ENCODE assay signal across 12 mouse cellular contexts in the genomic region with DNA sequence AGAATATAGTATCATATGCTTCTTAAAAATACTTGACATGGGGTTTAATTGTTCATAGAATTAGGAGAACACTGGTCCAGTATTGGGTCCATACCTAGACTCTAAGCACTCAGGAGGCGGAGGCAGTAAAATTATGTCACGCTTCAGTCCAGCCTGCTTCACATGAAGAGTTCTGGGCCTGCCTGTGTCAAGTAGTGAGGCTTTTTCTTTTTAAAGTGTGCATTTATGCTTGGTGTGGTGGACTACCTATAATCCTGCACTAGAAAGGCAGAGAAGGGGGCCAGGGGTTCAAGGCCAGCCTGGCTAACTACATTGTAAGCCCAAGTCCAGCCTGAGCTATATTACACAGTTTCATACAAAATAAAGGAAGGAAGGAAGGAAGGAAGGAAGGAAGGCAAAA. TPM values are rescaled to one million over a fixed set of nuclear protein-coding genes. Genes with fewer than 3 reads are reported as not detected.
DNase-seq lines count a peak whose midpoint lies in the region; ATAC-seq and TF ChIP-seq lines count a peak whose summit lies in the region.
"Had no signal": no experiment of that assay in that cellular context is flagged by ENCODE, and none has a peak within 500 bp of the region (broad histone marks: within the 10 kb centered on the region; RNA-seq: fewer than 3 reads in every experiment).

No protein-coding gene starts in this region.

- no peaks in the 10 kb centered on the region for H3K36me3 ChIP-seq in hindbrain, embryonic 11.5 days (ENCODE audit: control insufficient read depth, insufficient read depth, low read length)
- no peaks in the 10 kb centered on the region for H3K36me3 ChIP-seq in hindbrain, postnatal 0 days (ENCODE audit: insufficient read depth, low read length)
- no peaks in the 10 kb centered on the region for H3K36me3 ChIP-seq in embryonic facial prominence, embryonic 11.5 days (replicated peaks; ENCODE audit: control insufficient read depth, insufficient read depth, low read depth, low read length)
- H3K36me3 ChIP-seq in limb, embryonic 12.5 days, result peaks cover 7% of the 10 kb centered on the region

- no peak for TF ChIP-seq CTCF in hindbrain, postnatal 0 days (IDR thresholded peaks at IDR 0.05; ENCODE audit: low read depth)

- H3K27ac ChIP-seq in hindbrain, embryonic 11.5 days (ENCODE audit: low read depth, low read length), result no peak overlapping the region
- no peak overlapping the region for H3K27ac ChIP-seq in hindbrain, postnatal 0 days
- H3K27ac ChIP-seq in embryonic facial prominence, embryonic 11.5 days (replicated peaks; ENCODE audit: low read depth, low read length), result no peak overlapping the region
- peak overlapping the region; percentile 86 for H3K27ac ChIP-seq in limb, embryonic 12.5 days

- H3K27me3 ChIP-seq in hindbrain, embryonic 11.5 days (ENCODE audit: control insufficient read depth, insufficient read depth, low read length), result peaks cover 10% of the 10 kb centered on the region
- peaks cover 9% of the 10 kb centered on the region; the same call in 1 of the 2 replicates for H3K27me3 ChIP-seq in hindbrain, postnatal 0 days (ENCODE audit: insufficient read depth, low read length)
- no peaks in the 10 kb centered on the region for H3K27me3 ChIP-seq in embryonic facial prominence, embryonic 11.5 days (ENCODE audit: control insufficient read depth, insufficient read depth, low read length)
- H3K27me3 ChIP-seq in limb, embryonic 12.5 days, result no peaks in the 10 kb centered on the region

- H3K4me3 ChIP-seq in hindbrain, embryonic 11.5 days (ENCODE audit: low read depth, low read length), result 0 out of 2 replicates have a peak overlapping the region, but pooled peaks have one; percentile 12
- H3K4me3 ChIP-seq in hindbrain, postnatal 0 days (ENCODE audit: low read length), result no peak overlapping the region
- peak overlapping the region; percentile 42 for H3K4me3 ChIP-seq in embryonic facial prominence, embryonic 11.5 days (ENCODE audit: low read depth, low read length)
- H3K4me3 ChIP-seq in limb, embryonic 12.5 days (replicated peaks), result peak overlapping the region; percentile 59

- H3K9ac ChIP-seq in hindbrain, embryonic 11.5 days (ENCODE audit: low read depth, low read length), result no peak overlapping the region
- H3K9ac ChIP-seq in hindbrain, postnatal 0 days (replicated peaks; ENCODE audit: low read length), result no peak overlapping the region
- H3K9ac ChIP-seq in embryonic facial prominence, embryonic 11.5 days (replicated peaks; ENCODE audit: low read length), result peak overlapping the region; percentile 38
- H3K9ac ChIP-seq in limb, embryonic 12.5 days (replicated peaks), result peak overlapping the region; percentile 77
- H3K9ac ChIP-seq: forebrain, postnatal 0 days had no signal

- WGBS in hindbrain, embryonic 11.5 days, result 76% methylated on average over 2 of the region's 2 CpGs
- 91% methylated on average over 2 of the region's 2 CpGs for WGBS in hindbrain, postnatal 0 days
- WGBS in embryonic facial prominence, embryonic 11.5 days, result 49% methylated on average over 2 of the region's 2 CpGs
- 28% methylated on average over 2 of the region's 2 CpGs for WGBS in limb, embryonic 12.5 days

- DNase-seq in hindbrain, embryonic 11.5 days (ENCODE audit: low spot score), result no peak
- no peak for DNase-seq in hindbrain, postnatal 0 days (ENCODE audit: low spot score)
- peak; percentile 19 for DNase-seq in 3T3-L1 (ENCODE audit: low read depth, low spot score)
- DNase-seq in embryonic facial prominence, embryonic 11.5 days (ENCODE audit: low spot score), result peak; percentile 30
- no peak for DNase-seq in thymus, postnatal 36 days
- DNase-seq: adrenal gland, postnatal 14 days; cerebellum, postnatal 25 days; forebrain, postnatal 0 days; kidney, adult 9 months had no signal

- H3K4me2 ChIP-seq in hindbrain, embryonic 11.5 days (replicated peaks; ENCODE audit: low read depth, low read length), result no peak overlapping the region
- no peak overlapping the region for H3K4me2 ChIP-seq in hindbrain, postnatal 0 days (ENCODE audit: low read depth, low read length)
- H3K4me2 ChIP-seq in embryonic facial prominence, embryonic 11.5 days (ENCODE audit: low read depth, low read length), result no peak overlapping the region; the same call in 1 of the 2 replicates
- H3K4me2 ChIP-seq in limb, embryonic 12.5 days, result peak overlapping the region; percentile 76

- H3K4me1 ChIP-seq in hindbrain, embryonic 11.5 days (replicated peaks; ENCODE audit: control insufficient read depth, insufficient read depth, low read length), result peaks cover 2% of the 10 kb centered on the region; the same call in 1 of the 2 replicates
- H3K4me1 ChIP-seq in hindbrain, postnatal 0 days (ENCODE audit: insufficient read depth, low read length), result 0 out of 2 replicates have a peak, but pooled peaks cover 4% of the 10 kb centered on the region
- H3K4me1 ChIP-seq in embryonic facial prominence, embryonic 11.5 days (ENCODE audit: control insufficient read depth, insufficient read depth, low read length), result no peaks in the 10 kb centered on the region
- H3K4me1 ChIP-seq in limb, embryonic 12.5 days (replicated peaks), result peaks cover 11% of the 10 kb centered on the region

- no peak for ATAC-seq in hindbrain, embryonic 11.5 days (ENCODE audit: low FRiP score)
- ATAC-seq in hindbrain, postnatal 0 days, result no peak
- ATAC-seq in embryonic facial prominence, embryonic 11.5 days (replicated peaks; ENCODE audit: insufficient number of reproducible peaks, low FRiP score, low TSS enrichment, low read depth), result no peak
- ATAC-seq in limb, embryonic 12.5 days (ENCODE audit: insufficient number of reproducible peaks, insufficient read depth, low FRiP score, low TSS enrichment, low read depth), result no peak
- no peak for ATAC-seq in activated CD4-positive, CD25-positive, alpha-beta regulatory T cell, adult 4 months
- ATAC-seq in CD4-positive, CD25-positive, alpha-beta regulatory T cell, adult 4 months, result no peak
- ATAC-seq: forebrain, postnatal 0 days had no signal

- H3K9me3 ChIP-seq in hindbrain, embryonic 11.5 days (ENCODE audit: control insufficient read depth, low read length), result no peaks in the 10 kb centered on the region
- H3K9me3 ChIP-seq in hindbrain, postnatal 0 days (ENCODE audit: low read length), result no peaks in the 10 kb centered on the region
- H3K9me3 ChIP-seq in embryonic facial prominence, embryonic 11.5 days (replicated peaks; ENCODE audit: control insufficient read depth, low read length), result no peaks in the 10 kb centered on the region
- H3K9me3 ChIP-seq in limb, embryonic 12.5 days, result no peaks in the 10 kb centered on the region

RNA-seq across cellular contexts. Expression of a gene that starts 1.8 kb away (rescaled TPM):
- 15.6 and 22.5 TPM in 2 replicates for polyA plus RNA-seq in hindbrain, embryonic 11.5 days (2014; fragmentation: Nextera tagmentation; extraction: Ambion mirVana)
- total RNA-seq in hindbrain, postnatal 0 days (2014; rRNA removed), result 2.6 and 4.6 TPM in 2 replicates
- 2.5 and 3.1 TPM in 2 replicates for polyA plus RNA-seq in hindbrain, postnatal 0 days (2015; fragmentation: Nextera tagmentation; extraction: Ambion mirVana)
- 40.2 and 42.3 TPM in 2 replicates for polyA plus RNA-seq in embryonic facial prominence, embryonic 11.5 days (2014; fragmentation: Nextera tagmentation; extraction: Ambion mirVana)
- polyA plus RNA-seq in limb, embryonic 12.5 days (2016; fragmentation: Nextera tagmentation; extraction: Ambion mirVana), result 62.3 and 67.7 TPM in 2 replicates
- under 1 TPM in 1 of 2 experiments, not detected in 1; 0.29 TPM for polyA plus RNA-seq in activated CD4-positive, CD25-positive, alpha-beta regulatory T cell, adult 4 months (2017; shearing (Covaris generic))
- under 1 TPM in 1 of 2 experiments, not detected in 1; 0.15 TPM for polyA plus RNA-seq in CD4-positive, CD25-positive, alpha-beta regulatory T cell, adult 4 months (2017; shearing (Covaris generic))

RNA-seq across cellular contexts. Expression of a gene that starts 38.2 kb away (rescaled TPM):
- polyA plus RNA-seq in hindbrain, embryonic 11.5 days (2014; fragmentation: Nextera tagmentation; extraction: Ambion mirVana), result 46.1 and 52.0 TPM in 2 replicates
- total RNA-seq in hindbrain, postnatal 0 days (2014; rRNA removed), result 9.4 and 13.3 TPM in 2 replicates
- 38.7 and 39.9 TPM in 2 replicates for polyA plus RNA-seq in hindbrain, postnatal 0 days (2015; fragmentation: Nextera tagmentation; extraction: Ambion mirVana)
- polyA plus RNA-seq in embryonic facial prominence, embryonic 11.5 days (2014; fragmentation: Nextera tagmentation; extraction: Ambion mirVana), result 51.1 and 51.7 TPM in 2 replicates
- polyA plus RNA-seq in limb, embryonic 12.5 days (2016; fragmentation: Nextera tagmentation; extraction: Ambion mirVana), result 59.8 and 71.1 TPM in 2 replicates
- 100 to 1,000 TPM in 1 of 2 experiments, 10 to 100 TPM in 1; 57.6 to 114 TPM for polyA plus RNA-seq in activated CD4-positive, CD25-positive, alpha-beta regulatory T cell, adult 4 months (2017; shearing (Covaris generic))
- 100 to 1,000 TPM in 1 of 2 experiments, 10 to 100 TPM in 1; 74.7 to 101 TPM for polyA plus RNA-seq in CD4-positive, CD25-positive, alpha-beta regulatory T cell, adult 4 months (2017; shearing (Covaris generic))

Comparison
In these comparisons a context has a peak if more than half of its experiments do, and no peak if none do; other contexts are left out.
1. DNase-seq: peak in 3T3-L1 (single experiment) and embryonic facial prominence, embryonic 11.5 days (single experiment); none in hindbrain, embryonic 11.5 days (single experiment), hindbrain, postnatal 0 days (single experiment) and thymus, postnatal 36 days (0 of 2).
2. H3K9ac ChIP-seq: peak in embryonic facial prominence, embryonic 11.5 days (single experiment) and limb, embryonic 12.5 days (single experiment); none in hindbrain, embryonic 11.5 days (single experiment) and hindbrain, postnatal 0 days (single experiment).